Mouse (Mus musculus): ENCODE data around the gene Nlrp3. TPM values are rescaled to one million over a fixed set of nuclear protein-coding genes. Genes with fewer than 3 reads are reported as not detected.

Nlrp3 gene
- 0.40 TPM in 1 of 2 replicates, not detected in the other for polyA plus RNA-seq (2014; fragmentation: Nextera tagmentation; extraction: Ambion mirVana)

DNA sequence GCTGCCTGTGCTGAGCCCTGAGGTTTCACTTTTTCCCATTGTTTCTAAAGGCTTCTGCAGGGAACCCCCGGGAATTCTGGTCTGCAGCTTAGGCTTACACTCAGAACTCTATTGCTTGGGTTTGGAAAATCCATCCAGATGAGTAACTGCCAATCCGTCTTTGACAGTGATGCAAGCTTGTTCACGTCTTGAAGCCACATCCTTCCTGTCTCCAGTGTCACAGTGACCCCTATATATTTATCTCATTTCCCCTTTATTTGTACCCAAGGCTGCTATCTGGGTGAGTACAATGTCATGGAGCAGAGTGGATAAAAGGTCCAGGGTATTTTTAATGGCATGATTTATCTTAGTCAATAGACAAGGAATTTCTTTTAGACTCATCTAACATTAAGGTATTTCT is at the start of gene Nlrp3:
Nlrp3 (plus strand) TSS at position 245 of the 400 bp plus-strand sequence.
- H3K27me3 ChIP-seq (ENCODE audit: control insufficient read depth, insufficient read depth, low read length): no peaks in the 10 kb centered on the region
- no peak for DNase-seq (ENCODE audit: low spot score)
- 66% methylated on average over 3 of the region's 3 CpGs for WGBS

DNA sequence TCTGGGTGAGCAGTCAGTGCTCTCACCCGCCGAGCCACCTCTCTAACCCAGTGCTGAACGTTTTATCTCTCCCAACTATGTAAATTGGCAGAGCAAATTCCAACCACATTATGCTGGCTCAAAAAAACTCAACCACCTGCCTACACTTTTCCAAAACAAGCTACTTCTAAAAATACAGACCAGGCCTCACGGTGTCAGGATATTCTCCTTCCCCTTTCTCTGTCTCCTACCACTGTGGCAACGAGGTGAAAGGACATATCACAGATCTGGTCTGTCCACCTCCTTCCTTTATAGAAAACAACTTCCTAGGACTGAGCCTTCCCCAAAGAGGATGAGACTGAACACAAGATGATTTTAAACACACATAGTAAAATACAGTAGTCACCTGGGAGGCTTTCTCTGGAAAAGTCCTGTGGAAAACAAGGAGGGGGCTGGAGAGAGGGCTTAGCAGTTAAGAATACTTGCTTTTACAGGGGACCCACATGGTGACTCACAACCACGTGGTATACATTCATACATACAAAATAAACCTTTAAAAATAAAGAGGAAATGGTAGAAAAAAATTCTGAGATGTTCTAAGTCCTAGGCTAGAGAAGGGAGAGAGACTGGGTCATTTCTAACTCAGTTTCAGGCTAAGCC is 44.6 kb upstream of the Nlrp3 start:
- ATAC-seq (ENCODE audit: insufficient number of reproducible peaks, low FRiP score, low TSS enrichment, low read depth) (no peak), DNase-seq (ENCODE audit: low spot score) (no peak)
- H3K4me3 ChIP-seq (ENCODE audit: low read depth, low read length): no peak overlapping the region
- no peaks in the 10 kb centered on the region for H3K9me3 ChIP-seq (ENCODE audit: control insufficient read depth, low read length)
- H3K36me3 ChIP-seq (ENCODE audit: control insufficient read depth, insufficient read depth, low read length): peaks cover 54% of the 10 kb centered on the region
- no peak overlapping the region for H3K4me2 ChIP-seq (ENCODE audit: low read depth, severe bottlenecking)
- no peaks in the 10 kb centered on the region for H3K27me3 ChIP-seq (ENCODE audit: control insufficient read depth, insufficient read depth, low read length)
- no peaks in the 10 kb centered on the region for H3K4me1 ChIP-seq (ENCODE audit: control insufficient read depth, insufficient read depth, low read length)
- WGBS: 85% methylated on average over 6 of the region's 6 CpGs
- H3K9ac ChIP-seq (ENCODE audit: low read length): no peak overlapping the region
- no peak overlapping the region for H3K27ac ChIP-seq (replicated peaks; ENCODE audit: low read depth, low read length)

More for the DNA sequence above, at the start of gene Nlrp3:
- H3K9me3 ChIP-seq (ENCODE audit: control insufficient read depth, low read length): no peaks in the 10 kb centered on the region
- H3K9ac ChIP-seq (ENCODE audit: low read length): no peak within 1 kb of the TSS
- no peaks in the 10 kb centered on the region for H3K36me3 ChIP-seq (ENCODE audit: control insufficient read depth, insufficient read depth, low read length)
- ATAC-seq (ENCODE audit: insufficient number of reproducible peaks, low FRiP score, low TSS enrichment, low read depth): no peak
- no peaks in the 10 kb centered on the region for H3K4me1 ChIP-seq (ENCODE audit: control insufficient read depth, insufficient read depth, low read length)
- no peak within 1 kb of the TSS for H3K4me2 ChIP-seq (ENCODE audit: low read depth, severe bottlenecking)
- no peak within 1 kb of the TSS for H3K27ac ChIP-seq (replicated peaks; ENCODE audit: low read depth, low read length)
- H3K4me3 ChIP-seq (ENCODE audit: low read depth, low read length): no peak within 1 kb of the TSS

DNA sequence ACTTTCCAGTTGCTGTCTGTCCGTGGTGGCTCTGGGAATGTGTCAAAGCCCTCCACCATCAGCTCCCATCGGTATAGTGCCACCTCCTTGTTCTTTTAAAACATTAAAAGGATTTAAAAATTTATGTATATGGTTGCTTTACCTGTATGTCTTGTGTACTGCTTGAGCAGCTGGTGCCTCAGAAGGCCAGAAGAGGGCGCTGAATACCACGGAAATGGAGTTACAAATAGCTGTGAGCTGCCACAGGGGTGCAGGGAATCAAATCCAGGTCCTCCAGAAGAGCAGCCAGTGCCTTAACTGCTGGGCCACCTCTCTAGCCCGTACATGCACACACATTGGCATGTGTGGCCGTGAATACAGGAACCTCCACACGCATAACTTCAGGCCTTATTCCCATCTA is 43.6 kb upstream of the Nlrp3 start:
- H3K27me3 ChIP-seq (ENCODE audit: control insufficient read depth, insufficient read depth, low read length): no peaks in the 10 kb centered on the region
- H3K4me1 ChIP-seq (ENCODE audit: control insufficient read depth, insufficient read depth, low read length): no peaks in the 10 kb centered on the region
- no peak for ATAC-seq (ENCODE audit: insufficient number of reproducible peaks, low FRiP score, low TSS enrichment, low read depth)
- peaks cover 52% of the 10 kb centered on the region for H3K36me3 ChIP-seq (ENCODE audit: control insufficient read depth, insufficient read depth, low read length)
- H3K4me3 ChIP-seq (ENCODE audit: low read depth, low read length): no peak overlapping the region
- 92% methylated on average over 7 of the region's 7 CpGs for WGBS
- H3K9ac ChIP-seq (ENCODE audit: low read length): no peak overlapping the region
- DNase-seq (ENCODE audit: low spot score): no peak
- H3K9me3 ChIP-seq (ENCODE audit: control insufficient read depth, low read length): no peaks in the 10 kb centered on the region
- H3K4me2 ChIP-seq (ENCODE audit: low read depth, severe bottlenecking): no peak overlapping the region
- no peak overlapping the region for H3K27ac ChIP-seq (replicated peaks; ENCODE audit: low read depth, low read length)

DNA sequence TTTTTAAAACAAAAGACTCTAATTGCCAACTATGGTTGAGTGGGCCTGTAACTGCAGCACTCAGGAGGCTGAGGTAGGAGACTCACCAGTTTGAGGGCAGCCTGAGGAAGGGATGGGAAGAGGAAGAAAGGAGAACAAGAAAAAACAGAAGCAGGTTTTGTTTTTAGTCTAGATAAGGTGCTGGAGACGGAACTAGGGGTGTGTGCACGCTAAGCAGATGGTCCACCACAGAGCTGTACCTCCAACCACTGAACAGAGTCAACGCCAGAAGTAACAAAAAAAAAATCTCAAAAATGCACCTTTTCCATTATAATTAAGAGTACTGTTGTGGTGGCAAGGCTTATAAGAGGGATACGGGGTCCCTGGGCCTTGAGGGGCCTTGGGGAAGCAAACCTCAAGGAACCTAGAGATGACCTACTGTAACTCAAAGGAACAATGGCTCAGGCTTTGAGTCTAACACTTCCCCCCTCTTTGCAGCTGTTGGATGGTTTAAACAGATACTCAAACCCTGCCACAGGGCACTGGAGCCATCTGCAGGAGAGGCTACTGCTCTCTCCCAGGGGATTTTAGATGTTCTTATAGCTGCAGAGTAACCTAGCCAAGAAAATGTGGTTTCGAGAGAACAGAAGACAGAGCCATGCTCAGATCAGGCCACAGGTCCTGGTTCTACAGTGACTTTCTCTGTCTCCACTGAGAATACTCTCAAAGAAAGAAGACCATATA is 39.2 kb upstream of the Nlrp3 start:
- 90% methylated on average over 5 of the region's 5 CpGs for WGBS
- Histone ChIP-seq H3K4me2 (ENCODE audit: low read depth, severe bottlenecking) (no peak overlapping the region), H3K9me3 (ENCODE audit: control insufficient read depth, low read length) (no peaks in the 10 kb centered on the region), H3K4me1 (ENCODE audit: control insufficient read depth, insufficient read depth, low read length) (peaks cover 6% of the 10 kb centered on the region), H3K36me3 (ENCODE audit: control insufficient read depth, insufficient read depth, low read length) (peaks cover 44% of the 10 kb centered on the region), H3K4me3 (ENCODE audit: low read depth, low read length) (no peak overlapping the region), H3K27ac (replicated peaks; ENCODE audit: low read depth, low read length) (no peak overlapping the region), H3K27me3 (ENCODE audit: control insufficient read depth, insufficient read depth, low read length) (no peaks in the 10 kb centered on the region), H3K9ac (ENCODE audit: low read length) (0 out of 2 replicates have a peak overlapping the region, but pooled peaks have one; percentile 7)
- DNase-seq (ENCODE audit: low spot score) (no peak), ATAC-seq (ENCODE audit: insufficient number of reproducible peaks, low FRiP score, low TSS enrichment, low read depth) (no peak)

DNA sequence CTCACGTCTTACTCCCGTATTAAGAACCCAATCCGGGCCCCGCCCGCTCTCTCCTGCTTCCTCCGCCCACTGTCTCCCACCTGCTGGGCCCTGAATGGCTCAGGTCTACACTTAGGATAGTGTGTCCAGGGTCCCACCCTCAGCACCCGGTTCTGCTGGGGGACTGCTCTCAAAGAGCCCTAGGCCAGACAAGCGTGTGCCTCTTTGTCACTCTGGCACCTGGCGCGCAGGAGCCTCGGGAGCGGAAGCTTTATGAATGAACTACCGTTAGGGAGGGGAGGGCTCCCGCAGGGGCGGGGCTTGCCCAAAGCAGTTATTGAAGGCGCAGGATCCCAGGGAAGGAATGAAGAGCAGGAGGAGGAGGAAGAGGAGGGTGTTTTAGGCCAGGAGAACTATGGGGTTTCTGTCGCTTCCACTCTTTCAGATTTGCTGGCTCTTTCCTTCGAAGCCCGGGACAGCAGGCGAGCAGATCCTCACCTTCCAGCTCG is 36.0 kb upstream of the Nlrp3 start:
- 2% methylated on average over 21 of the region's 21 CpGs for WGBS
- Histone ChIP-seq H3K4me2 (ENCODE audit: low read depth, severe bottlenecking) (peak overlapping the region; percentile 77), H3K4me1 (ENCODE audit: control insufficient read depth, insufficient read depth, low read length) (peaks cover 14% of the 10 kb centered on the region), H3K4me3 (ENCODE audit: low read depth, low read length) (peak overlapping the region; percentile 92), H3K9ac (ENCODE audit: low read length) (peak overlapping the region; percentile 86), H3K27me3 (ENCODE audit: control insufficient read depth, insufficient read depth, low read length) (no peaks in the 10 kb centered on the region), H3K27ac (replicated peaks; ENCODE audit: low read depth, low read length) (peak overlapping the region; percentile 92), H3K9me3 (ENCODE audit: control insufficient read depth, low read length) (no peaks in the 10 kb centered on the region), H3K36me3 (ENCODE audit: control insufficient read depth, insufficient read depth, low read length) (peaks cover 20% of the 10 kb centered on the region)
- DNase-seq (ENCODE audit: low spot score) (peak; percentile 83), ATAC-seq (ENCODE audit: insufficient number of reproducible peaks, low FRiP score, low TSS enrichment, low read depth) (peak; percentile 53)

DNA sequence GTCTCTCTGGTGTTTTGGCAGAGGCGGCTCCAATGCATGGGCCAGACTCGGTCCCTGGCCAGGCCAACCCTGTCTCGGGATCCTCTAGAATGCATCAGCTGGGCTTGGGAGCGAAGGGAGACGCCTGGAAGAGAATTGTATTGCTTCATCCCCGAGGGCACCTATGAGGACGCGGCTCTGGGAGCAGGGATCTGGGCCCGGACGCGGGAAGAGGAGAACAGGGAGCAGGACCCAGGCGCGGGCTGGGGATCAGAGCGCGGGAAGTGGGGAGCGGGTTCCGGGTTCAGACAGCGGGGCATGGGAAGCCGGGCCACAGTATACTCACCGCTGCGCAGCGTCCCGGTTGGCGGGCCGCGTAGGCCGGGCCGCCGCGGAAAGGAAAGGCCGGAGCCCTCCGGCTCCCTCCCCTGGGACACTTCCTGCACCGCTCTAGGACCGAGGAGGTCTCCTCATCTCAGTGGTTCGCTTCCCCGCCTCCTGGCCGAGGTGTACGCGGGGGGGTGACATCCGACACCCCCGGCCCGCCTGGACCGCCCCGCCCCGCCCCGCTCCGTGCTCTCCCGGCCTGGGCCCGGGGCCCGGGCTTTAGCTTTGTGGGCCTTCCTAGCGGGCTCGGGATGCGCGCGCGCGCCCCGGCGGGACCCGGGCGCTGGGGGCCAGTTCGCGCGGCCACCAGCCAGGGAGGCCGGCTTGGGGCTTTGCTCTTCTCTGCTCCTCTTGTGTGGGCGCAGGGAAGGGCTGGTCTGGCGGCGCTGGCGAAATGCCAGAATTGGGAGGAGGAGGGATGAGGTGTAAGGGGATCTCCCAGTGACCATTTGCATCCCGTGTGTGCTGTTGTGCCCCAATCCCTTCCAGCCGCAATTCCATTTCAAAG is 35.3 kb upstream of the Nlrp3 start:
- Histone ChIP-seq H3K27me3 (ENCODE audit: control insufficient read depth, insufficient read depth, low read length) (no peaks in the 10 kb centered on the region), H3K36me3 (ENCODE audit: control insufficient read depth, insufficient read depth, low read length) (peaks cover 20% of the 10 kb centered on the region), H3K9me3 (ENCODE audit: control insufficient read depth, low read length) (no peaks in the 10 kb centered on the region), H3K4me1 (ENCODE audit: control insufficient read depth, insufficient read depth, low read length) (peaks cover 14% of the 10 kb centered on the region), H3K27ac (replicated peaks; ENCODE audit: low read depth, low read length) (peak overlapping the region; percentile 92), H3K4me2 (ENCODE audit: low read depth, severe bottlenecking) (peak overlapping the region; percentile 77), H3K9ac (ENCODE audit: low read length) (peak overlapping the region; percentile 86), H3K4me3 (ENCODE audit: low read depth, low read length) (peak overlapping the region; percentile 92)
- DNase-seq (ENCODE audit: low spot score) (peak; percentile 96), ATAC-seq (ENCODE audit: insufficient number of reproducible peaks, low FRiP score, low TSS enrichment, low read depth) (peak; percentile 93)
- under 1% methylated on average over 71 of the region's 71 CpGs for WGBS

DNA sequence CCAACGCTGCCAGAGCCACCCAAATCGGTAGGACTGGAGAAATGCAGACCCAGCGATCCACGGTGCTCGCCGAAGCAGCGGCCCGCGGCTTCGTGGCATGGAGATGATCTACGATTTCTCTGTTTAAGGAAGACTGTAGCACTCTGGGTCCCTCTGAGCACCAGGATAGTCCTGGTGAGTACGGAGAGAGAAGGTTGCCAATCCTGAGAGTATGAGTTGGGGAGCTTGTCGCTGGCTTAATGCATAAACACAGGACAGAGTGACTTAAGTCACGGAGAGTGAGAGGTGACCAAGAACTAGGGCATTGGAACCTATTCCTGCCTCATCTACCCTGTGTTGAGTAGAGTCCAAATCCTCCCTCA is 34.7 kb upstream of the Nlrp3 start:
- Histone ChIP-seq H3K4me2 (ENCODE audit: low read depth, severe bottlenecking) (peak overlapping the region; percentile 77), H3K9me3 (ENCODE audit: control insufficient read depth, low read length) (no peaks in the 10 kb centered on the region), H3K4me3 (ENCODE audit: low read depth, low read length) (peak overlapping the region; percentile 92), H3K27ac (replicated peaks; ENCODE audit: low read depth, low read length) (peak overlapping the region; percentile 92), H3K27me3 (ENCODE audit: control insufficient read depth, insufficient read depth, low read length) (no peaks in the 10 kb centered on the region), H3K9ac (ENCODE audit: low read length) (peak overlapping the region; percentile 86), H3K36me3 (ENCODE audit: control insufficient read depth, insufficient read depth, low read length) (peaks cover 18% of the 10 kb centered on the region), H3K4me1 (ENCODE audit: control insufficient read depth, insufficient read depth, low read length) (peaks cover 14% of the 10 kb centered on the region)
- under 1% methylated on average over 14 of the region's 14 CpGs for WGBS
- DNase-seq (ENCODE audit: low spot score): no peak
- ATAC-seq (ENCODE audit: insufficient number of reproducible peaks, low FRiP score, low TSS enrichment, low read depth): 0 out of 2 replicates have a peak, but pooled peaks have one; percentile 0

DNA sequence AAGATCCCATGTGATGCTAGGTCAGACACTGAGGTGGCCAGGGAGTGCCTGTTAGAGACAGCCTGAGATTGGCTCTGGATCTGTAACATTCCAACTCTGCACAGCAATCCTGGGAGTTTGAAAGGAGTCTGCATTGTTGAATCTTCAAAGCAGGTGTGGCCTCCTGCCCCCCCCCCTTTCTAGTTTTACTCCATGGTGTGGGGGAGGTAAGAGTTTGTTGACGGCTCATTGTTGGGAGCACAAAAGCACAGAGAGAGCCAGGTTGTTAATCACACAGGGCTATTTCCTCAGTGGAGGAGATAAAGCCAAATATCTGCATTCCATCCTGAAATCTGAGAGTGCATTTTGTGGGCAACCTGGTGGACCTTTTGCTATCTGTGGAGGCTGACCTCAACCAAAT is 29.8 kb upstream of the Nlrp3 start:
- ATAC-seq (ENCODE audit: insufficient number of reproducible peaks, low FRiP score, low TSS enrichment, low read depth): no peak
- no peaks in the 10 kb centered on the region for H3K36me3 ChIP-seq (ENCODE audit: control insufficient read depth, insufficient read depth, low read length)
- H3K4me2 ChIP-seq (ENCODE audit: low read depth, severe bottlenecking): no peak overlapping the region
- peaks cover 10% of the 10 kb centered on the region for H3K4me1 ChIP-seq (ENCODE audit: control insufficient read depth, insufficient read depth, low read length)
- no peak overlapping the region for H3K4me3 ChIP-seq (ENCODE audit: low read depth, low read length)
- no peaks in the 10 kb centered on the region for H3K9me3 ChIP-seq (ENCODE audit: control insufficient read depth, low read length)
- no peak for DNase-seq (ENCODE audit: low spot score)
- 89% methylated on average over 1 of the region's 1 CpGs for WGBS
- H3K9ac ChIP-seq (ENCODE audit: low read length): no peak overlapping the region
- no peak overlapping the region for H3K27ac ChIP-seq (replicated peaks; ENCODE audit: low read depth, low read length)
- H3K27me3 ChIP-seq (ENCODE audit: control insufficient read depth, insufficient read depth, low read length): no peaks in the 10 kb centered on the region

Measured in limb, embryonic 11.5 days (tissue).